Mouse (Mus musculus): Measurements from ENCODE around the gene Calml4. TPM values are rescaled to one million over a fixed set of nuclear protein-coding genes. Genes with fewer than 3 reads are reported as not detected.

Calml4 gene
- total RNA-seq (2012; rRNA removed) (not detected in 2 replicates), total RNA-seq (2014; rRNA removed) (not detected in 2 replicates), polyA plus RNA-seq (2012; ENCODE audit: insufficient read length, low read depth) (not detected in 2 replicates)

- Histone ChIP-seq H3K4me2 (ENCODE audit: insufficient read depth, low read depth, poor library complexity, severe bottlenecking) (no peak within 1 kb of the TSS), H3K79me2 (replicated peaks; ENCODE audit: control insufficient read depth, extremely low read depth, insufficient read depth, poor library complexity, severe bottlenecking) (no peaks in the 10 kb centered on the region), H3K27ac (ENCODE audit: insufficient read depth, low read depth) (no peak within 1 kb of the TSS), H3K9me3 (replicated peaks; ENCODE audit: low read length) (no peaks in the 10 kb centered on the region), H3K36me3 (replicated peaks in 1 of 2; ENCODE audit: control insufficient read depth in 1 of 2, insufficient read depth in 1 of 2, low read length in 1 of 2) (no peaks in the 10 kb centered on the region), H3K27me3 (replicated peaks) (no peaks in the 10 kb centered on the region), H3K4me3 (replicated peaks in 1 of 3; ENCODE audit: low read depth in 2 of 3, low read length in 2 of 3, poor library complexity in 1 of 3) (no peak within 1 kb of the TSS), H3K9ac (ENCODE audit: insufficient read depth, low read depth) (no peak within 1 kb of the TSS), H3K4me1 (ENCODE audit: control insufficient read depth in 1 of 2, insufficient read depth in 2 of 2) (0 out of 4 replicates have a peak, but pooled peaks cover 0 to 2% of the 10 kb centered on the region in 2 experiments)
- no peak for DNase-seq (ENCODE audit: extremely low read depth)
- dilution Hi-C loops (cut with MboI; ENCODE audit: extremely low pct_ligation_motif_present, extremely low pct_unique_long_range_greater_than_20kb, low sequenced_read_pairs): no loop called here
- TF ChIP-seq MAZ (IDR thresholded peaks at IDR 0.05; ENCODE audit: low read depth, low read length) (no peak), CTCF (conservative IDR thresholded peaks at IDR 0.05 in 1 of 2, IDR thresholded peaks at IDR 0.05 in 1 of 2; ENCODE audit: low read depth in 2 of 2, low read length in 2 of 2) (no peak), USF1 (IDR thresholded peaks at IDR 0.05; ENCODE audit: low read depth, low read length) (no peak), ZKSCAN1 (IDR thresholded peaks at IDR 0.05; ENCODE audit: borderline replicate concordance, low read depth, low read length) (no peak), GABPA (IDR thresholded peaks at IDR 0.05; ENCODE audit: insufficient replicate concordance, low read depth, low read length) (no peak), MAFK (IDR thresholded peaks at IDR 0.05; ENCODE audit: insufficient replicate concordance, low read length) (no peak), EP300 (IDR thresholded peaks at IDR 0.05; ENCODE audit: low read length) (no peak), ZNF384 (IDR thresholded peaks at IDR 0.05; ENCODE audit: low read depth, low read length) (no peak), HCFC1 (IDR thresholded peaks at IDR 0.05; ENCODE audit: low read depth, low read length) (no peak), MEF2A (IDR thresholded peaks at IDR 0.05; ENCODE audit: borderline replicate concordance, low read depth, low read length) (no peak)
- in situ Hi-C loops (cut with MboI; ENCODE audit: low pct_ligation_motif_present, low pct_unique_long_range_greater_than_20kb, low sequenced_read_pairs): no loop called here
Observed at GRCm38 (mm10) chr9:62857719-62858261, at the start of gene Calml4. Gene Calml4, plus strand, starts transcription at chr9:62858080.

DNA sequence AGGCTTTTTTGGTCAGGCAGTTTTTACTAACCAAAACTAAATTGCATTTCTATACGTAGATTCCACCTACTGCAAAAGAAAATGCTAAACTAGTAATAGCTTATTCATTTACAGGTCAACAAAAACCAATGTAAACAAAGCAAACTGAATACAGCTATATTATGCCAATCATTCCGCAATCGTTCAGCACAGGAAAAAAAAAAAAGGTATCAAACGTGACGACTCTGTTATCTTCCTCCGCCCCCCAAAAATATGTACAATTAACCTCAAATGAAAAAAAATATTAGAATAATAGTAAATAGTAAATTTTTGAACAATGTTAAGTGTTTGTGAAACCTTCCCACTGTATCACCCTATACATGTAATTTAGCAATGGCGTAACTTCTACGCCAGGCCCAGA, 47.8 kb upstream of the Calml4 start:
- Histone ChIP-seq H3K27ac (ENCODE audit: insufficient read depth, low read depth) (no peak overlapping the region), H3K4me1 (ENCODE audit: control insufficient read depth in 1 of 2, insufficient read depth in 2 of 2) (peaks cover 8 to 56% of the 10 kb centered on the region in 2 experiments), H3K9me3 (replicated peaks; ENCODE audit: low read length) (no peaks in the 10 kb centered on the region), H3K36me3 (replicated peaks in 1 of 2; ENCODE audit: control insufficient read depth in 1 of 2, insufficient read depth in 1 of 2, low read length in 1 of 2) (peaks cover 0 to 10% of the 10 kb centered on the region in 2 experiments), H3K4me3 (replicated peaks in 1 of 3; ENCODE audit: low read depth in 2 of 3, low read length in 2 of 3, poor library complexity in 1 of 3) (peak overlapping the region; percentile 96 to 100 (median 99)), H3K4me2 (ENCODE audit: insufficient read depth, low read depth, poor library complexity, severe bottlenecking) (peak overlapping the region; percentile 95), H3K9ac (ENCODE audit: insufficient read depth, low read depth) (peak overlapping the region; percentile 83), H3K27me3 (replicated peaks) (no peaks in the 10 kb centered on the region), H3K79me2 (replicated peaks; ENCODE audit: control insufficient read depth, extremely low read depth, insufficient read depth, poor library complexity, severe bottlenecking) (peaks cover 61% of the 10 kb centered on the region)
- TF ChIP-seq TCF12 (IDR thresholded peaks at IDR 0.05; ENCODE audit: low read depth, low read length) (no peak), NELFE (IDR thresholded peaks at IDR 0.05; ENCODE audit: low read depth, low read length) (no peak), EP300 (IDR thresholded peaks at IDR 0.05; ENCODE audit: low read length) (no peak), RCOR1 (conservative IDR thresholded peaks at IDR 0.05; ENCODE audit: low read depth, low read length) (no peak), RAD21 (IDR thresholded peaks at IDR 0.05; ENCODE audit: low read depth, low read length) (no peak), SIN3A (IDR thresholded peaks at IDR 0.05; ENCODE audit: low read length) (no peak), CTCF (conservative IDR thresholded peaks at IDR 0.05 in 1 of 2, IDR thresholded peaks at IDR 0.05 in 1 of 2; ENCODE audit: low read depth in 2 of 2, low read length in 2 of 2) (no peak), KAT2A (IDR thresholded peaks at IDR 0.05; ENCODE audit: insufficient replicate concordance, low read length) (no peak), ZNF384 (IDR thresholded peaks at IDR 0.05; ENCODE audit: low read depth, low read length) (no peak), MAFK (IDR thresholded peaks at IDR 0.05; ENCODE audit: insufficient replicate concordance, low read length) (no peak), ZKSCAN1 (IDR thresholded peaks at IDR 0.05; ENCODE audit: borderline replicate concordance, low read depth, low read length) (no peak), USF1 (IDR thresholded peaks at IDR 0.05; ENCODE audit: low read depth, low read length) (no peak), NRF1 (IDR thresholded peaks at IDR 0.05; ENCODE audit: low read depth, low read length) (no peak)
- in situ Hi-C loops (cut with MboI; ENCODE audit: low pct_ligation_motif_present, low pct_unique_long_range_greater_than_20kb, low sequenced_read_pairs) (loop anchor here (25.0 kb wide), 1 partner anchor 577 kb away; the partner anchor contains the start of genes 2300009A05Rik and Map2k5), dilution Hi-C loops (cut with MboI; ENCODE audit: extremely low pct_ligation_motif_present, extremely low pct_unique_long_range_greater_than_20kb, low sequenced_read_pairs) (no loop called here)
- no peak for DNase-seq (ENCODE audit: extremely low read depth)
